Mouse (Mus musculus) midbrain, embryonic 10.5 days (tissue): Measurements from ENCODE around the gene Mdm4. TPM values are rescaled to one million over a fixed set of nuclear protein-coding genes. Genes with fewer than 3 reads are reported as not detected.

Experiments
- DNase-seq: peaks from one replicate; pipeline ENCODE4 v3.0.0-alpha.2; 2017; ENCODE audit warnings: low spot score
- H3K27ac ChIP-seq: fragments of 300-500 bp; sonication (generic); replicated peaks from 2 replicates; pipeline ENCODE4 v1.5.1; 2016; ENCODE audit warnings: mild to moderate bottlenecking
- H3K27me3 ChIP-seq: fragments of 300-500 bp; sonication (generic); 2 replicates; pipeline ENCODE4 v1.6.1; 2016; ENCODE audit warnings: low read depth, mild to moderate bottlenecking; ENCODE audit not compliant: poor library complexity, severe bottlenecking
- H3K36me3 ChIP-seq: fragments of 300-500 bp; sonication (generic); 2 replicates; pipeline ENCODE4 v1.6.1; 2016; ENCODE audit warnings: mild to moderate bottlenecking, moderate library complexity
- H3K4me1 ChIP-seq: fragments of 300-500 bp; sonication (generic); 2 replicates; pipeline ENCODE4 v1.6.1; 2016
- H3K4me3 ChIP-seq: fragments of 300-500 bp; sonication (generic); 2 replicates; pipeline ENCODE4 v1.5.1; 2016; ENCODE audit warnings: mild to moderate bottlenecking, moderate library complexity
- H3K9me3 ChIP-seq: fragments of 300-500 bp; sonication (generic); replicated peaks from 2 replicates; pipeline ENCODE4 v1.6.1; 2016; ENCODE audit warnings: mild to moderate bottlenecking
- WGBS: fragments of 180-500 bp; shearing (Covaris S2); methylation state at CpG from one replicate; pipeline ENCODE4 v1.1.7; 2016; 5-methylcytosine and 5-hydroxymethylcytosine counted together
- microRNA-seq: library from miRNA; unstranded; fragments of <30 nt; microRNA quantifications from one replicate; pipeline ENCODE4, GENCODE M21; 2017
- polyA plus RNA-seq: library from polyadenylated mRNA; unstranded; fragments of >200 nt; fragmentation: Nextera tagmentation; extraction: Ambion mirVana; gene quantifications from 2 replicates; pipeline ENCODE4 v1.2.1, GENCODE M21; 2016

The Mdm4 gene
- polyA plus RNA-seq, 1 experiment from 2014 or later: 34.6 TPM

DNA sequence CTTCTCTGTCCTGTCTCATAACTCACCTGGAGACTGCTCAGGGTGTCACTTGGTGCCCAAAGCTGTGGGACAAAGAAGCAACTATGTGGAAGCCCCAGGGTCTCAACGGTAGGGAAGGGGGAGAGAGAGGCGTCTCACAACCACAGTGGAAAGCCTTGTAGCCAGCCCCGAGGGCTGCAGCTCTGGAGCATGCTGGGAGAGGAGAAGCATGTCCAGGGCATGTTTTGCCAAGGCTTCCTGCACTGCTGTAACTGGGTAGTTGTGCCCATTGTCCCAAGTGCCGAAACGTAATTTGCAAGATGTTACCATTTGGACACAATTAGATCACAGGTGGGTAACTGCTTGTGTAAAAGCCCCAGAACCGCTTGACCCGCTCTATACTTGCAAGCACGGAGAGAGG, 111.1 kb downstream of the Mdm4 start:
- Histone ChIP-seq H3K9me3 (no peaks in the 10 kb centered on the region), H3K27me3 (peaks cover 19% of the 10 kb centered on the region), H3K27ac (no peak overlapping the region), H3K4me1 (peaks cover 49% of the 10 kb centered on the region), H3K36me3 (no peaks in the 10 kb centered on the region), H3K4me3 (no peak overlapping the region)
- no peak for DNase-seq
- 84% methylated on average over 8 of the region's 8 CpGs for WGBS

DNA sequence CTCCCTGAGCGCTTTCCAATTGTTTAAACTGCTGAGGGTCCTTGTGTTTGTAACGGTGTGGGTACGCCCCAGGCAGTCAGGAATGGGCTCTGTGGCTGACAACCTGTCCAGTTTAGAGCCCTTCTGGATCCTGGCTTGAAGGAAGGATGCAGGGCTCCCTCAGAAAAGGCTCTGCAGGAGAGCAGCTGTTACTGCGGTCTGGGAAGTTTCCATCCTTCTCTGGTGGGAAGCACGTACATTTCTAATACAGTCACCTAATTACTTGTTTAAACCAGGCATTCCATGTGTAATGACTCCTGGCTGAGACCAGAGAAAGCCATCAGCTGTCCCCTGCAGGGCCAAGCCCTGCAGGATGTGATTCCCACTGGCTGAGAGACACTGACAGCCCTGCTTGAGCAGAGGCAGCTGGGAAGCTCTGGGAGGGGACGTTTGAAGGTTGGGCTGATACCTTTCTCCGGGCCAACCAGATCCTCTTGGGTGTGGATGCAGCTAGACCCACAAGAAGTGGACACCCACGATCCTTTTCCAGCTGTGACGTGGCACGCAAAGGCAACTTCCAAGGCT, 112.2 kb downstream of the Mdm4 start:
- Histone ChIP-seq H3K36me3 (no peaks in the 10 kb centered on the region), H3K4me1 (peaks cover 49% of the 10 kb centered on the region), H3K27ac (peak overlapping the region; percentile 50; the same call in 1 of the 2 replicates), H3K9me3 (no peaks in the 10 kb centered on the region), H3K27me3 (peaks cover 19% of the 10 kb centered on the region), H3K4me3 (no peak overlapping the region)
- no peak for DNase-seq
- 20% methylated on average over 10 of the region's 10 CpGs for whole genome bisulfite sequencing

DNA sequence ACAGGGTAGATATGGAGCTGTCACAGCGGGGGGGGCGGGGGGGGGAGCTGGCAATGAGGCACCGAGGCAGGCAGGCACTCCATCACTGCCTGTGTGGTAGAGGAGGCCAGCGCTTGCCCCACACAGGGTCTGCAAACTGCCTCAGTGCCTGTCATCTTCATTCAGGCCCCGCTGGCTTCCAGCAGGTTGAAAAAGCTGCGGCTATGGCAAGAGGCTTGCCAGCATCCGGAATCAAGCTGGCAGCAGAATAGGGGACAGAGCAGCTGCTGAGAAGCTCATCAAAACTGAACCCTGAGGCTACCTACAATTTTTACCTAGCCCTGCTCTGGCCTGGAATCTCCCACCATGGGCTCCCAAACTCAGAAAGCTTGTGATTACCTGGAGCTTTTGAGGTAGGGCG, 112.8 kb downstream of the Mdm4 start:
- H3K4me1 ChIP-seq: peaks cover 46% of the 10 kb centered on the region
- no peak overlapping the region for H3K4me3 ChIP-seq
- H3K27ac ChIP-seq: no peak overlapping the region
- no peaks in the 10 kb centered on the region for H3K9me3 ChIP-seq
- H3K36me3 ChIP-seq: no peaks in the 10 kb centered on the region
- DNase-seq: no peak
- WGBS: 16% methylated on average over 8 of the region's 8 CpGs
- H3K27me3 ChIP-seq: peaks cover 19% of the 10 kb centered on the region

DNA sequence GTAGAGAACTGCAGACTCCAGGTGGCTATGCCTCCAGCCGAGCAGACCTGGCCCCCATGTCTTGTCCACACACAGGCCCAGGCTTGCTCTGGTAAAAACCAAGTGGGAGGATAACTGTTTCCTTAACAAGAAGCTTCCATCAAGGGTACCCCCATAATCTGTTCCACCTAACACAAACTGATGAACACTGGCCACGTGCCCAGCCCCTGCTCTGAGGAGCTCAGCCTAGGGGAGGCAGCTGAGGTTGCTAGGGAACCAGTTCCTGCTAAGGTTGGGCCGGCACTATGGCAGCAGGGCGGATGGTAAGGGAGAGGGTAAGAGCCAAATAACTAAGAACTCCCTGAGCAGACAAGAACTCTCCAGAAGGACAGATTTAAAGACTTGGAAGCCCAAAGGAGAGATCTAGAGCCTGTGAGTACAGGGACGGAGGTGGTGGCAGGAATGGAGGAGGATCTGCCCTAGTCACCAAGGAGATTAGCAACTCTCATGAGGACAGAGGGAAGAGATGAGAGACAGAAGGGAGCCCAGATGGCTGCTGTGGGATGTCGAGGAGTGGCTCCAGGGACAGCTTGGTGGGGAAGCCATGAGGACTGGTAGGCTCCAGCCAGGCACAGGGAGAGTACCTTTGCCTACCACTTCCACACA, 114.4 kb downstream of the Mdm4 start:
- Histone ChIP-seq H3K4me3 (no peak overlapping the region), H3K4me1 (peaks cover 34% of the 10 kb centered on the region), H3K27me3 (peaks cover 19% of the 10 kb centered on the region), H3K9me3 (no peaks in the 10 kb centered on the region), H3K36me3 (no peaks in the 10 kb centered on the region), H3K27ac (no peak overlapping the region)
- 49% methylated on average over 6 of the region's 6 CpGs for WGBS
- no peak for DNase-seq

DNA sequence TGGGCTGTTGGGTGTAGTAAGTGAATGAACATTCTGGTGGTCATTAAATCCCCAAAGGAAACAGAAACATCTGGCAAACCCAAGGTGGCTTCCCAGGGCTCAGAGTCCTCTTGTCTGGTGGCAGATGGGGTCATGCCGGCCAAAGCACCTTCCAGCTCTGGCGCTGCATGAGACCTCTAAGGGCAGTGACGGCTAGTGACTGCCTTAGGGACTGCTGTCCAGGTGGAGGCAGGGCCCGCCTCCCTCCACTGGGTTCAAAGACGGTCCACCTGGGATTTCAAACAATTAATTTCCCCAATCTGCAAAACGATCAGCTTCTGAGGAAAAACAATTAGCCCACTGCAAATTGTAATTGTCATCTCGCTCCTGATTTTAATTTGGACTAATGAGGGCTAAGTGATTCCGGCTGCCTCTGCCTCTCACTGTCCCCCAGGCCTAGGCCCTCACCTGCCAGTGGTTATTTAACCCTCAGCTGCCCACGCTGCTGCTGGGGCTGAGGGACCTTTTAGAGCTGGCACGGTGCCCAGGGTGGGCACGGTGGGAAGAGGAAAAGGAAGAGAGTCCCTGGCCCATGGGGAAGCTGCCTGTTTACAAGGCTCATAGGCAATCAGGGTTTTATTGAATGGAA, 119.8 kb downstream of the Mdm4 start:
- H3K27me3 ChIP-seq: no peaks in the 10 kb centered on the region
- H3K27ac ChIP-seq: no peak overlapping the region
- no peak for DNase-seq
- H3K9me3 ChIP-seq: no peaks in the 10 kb centered on the region
- H3K36me3 ChIP-seq: no peaks in the 10 kb centered on the region
- H3K4me1 ChIP-seq: peaks cover 11% of the 10 kb centered on the region; the same call in 1 of the 2 replicates
- no peak overlapping the region for H3K4me3 ChIP-seq
- WGBS: 73% methylated on average over 11 of the region's 11 CpGs

DNA sequence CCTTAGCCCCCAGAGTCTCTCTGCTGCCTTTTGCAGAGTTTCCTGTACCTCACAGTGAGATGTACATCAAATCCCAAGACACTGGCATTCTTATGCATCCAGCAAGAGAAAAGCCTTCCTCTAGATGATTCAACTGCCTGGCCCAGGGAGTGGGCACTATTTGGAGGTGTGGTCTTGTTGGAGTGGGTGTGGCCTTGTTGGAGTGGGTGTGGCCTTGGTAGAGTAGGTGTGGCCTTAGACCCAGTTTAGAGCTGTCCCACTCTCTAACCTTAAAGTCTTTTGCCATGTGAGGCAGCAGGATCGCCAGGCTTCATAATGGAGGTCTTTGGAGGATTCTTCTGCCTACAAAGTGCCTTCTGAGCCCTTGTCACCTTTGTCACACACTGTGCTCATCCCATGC, 120.4 kb downstream of the Mdm4 start:
- H3K36me3 ChIP-seq: no peaks in the 10 kb centered on the region
- no peaks in the 10 kb centered on the region for H3K9me3 ChIP-seq
- H3K27me3 ChIP-seq: no peaks in the 10 kb centered on the region
- no peak for DNase-seq
- no peak overlapping the region for H3K4me3 ChIP-seq
- H3K4me1 ChIP-seq: peaks cover 11% of the 10 kb centered on the region; the same call in 1 of the 2 replicates
- 71% methylated on average over 1 of the region's 1 CpGs for WGBS
- H3K27ac ChIP-seq: no peak overlapping the region

Small RNA genes lying within 50 kb of the gene (microRNA-seq; reads per million reads assigned to microRNA genes)
- gene Gm44300: not detected

Other genes starting within 250 kb of the Mdm4 start
- gene Lrrn2, start 150.3 kb downstream of the Mdm4 start, polyA plus RNA-seq: 7.6 and 10.2 TPM in 2 replicates
- 14.1 and 18.2 TPM in 2 replicates for gene Pik3c2b, start 15.1 kb upstream of the Mdm4 start, polyA plus RNA-seq
- gene Ppp1r15b, start 100.6 kb upstream of the Mdm4 start, polyA plus RNA-seq: 48.9 and 56.8 TPM in 2 replicates
- gene Plekha6, start 133.6 kb upstream of the Mdm4 start, polyA plus RNA-seq: 12.5 and 15.7 TPM in 2 replicates